Mouse (Mus musculus) spleen, adult 2 months (tissue): ENCODE data around the gene Uroc1.

Experiments
- CTCF ChIP-seq: fragments of 200-500 bp; IDR thresholded peaks from 2 replicates; pipeline ENCODE4 v1.5.1; 2011; ENCODE audit warnings: mild to moderate bottlenecking, inconsistent platforms; ENCODE audit not compliant: insufficient read depth, insufficient read length, insufficient replicate concordance; ENCODE audit errors: extremely low read depth
- POLR2A ChIP-seq: fragments of 200-500 bp; IDR thresholded peaks from 2 replicates; pipeline ENCODE4 v1.6.1; 2011; ENCODE audit warnings: low read depth, low read length, inconsistent platforms

GRCm38 (mm10) chr6:90393948-90394347 lies 60.9 kb downstream of the Uroc1 start:
- TF ChIP-seq CTCF = no peak
- TF ChIP-seq POLR2A = no peak
